Mouse (Mus musculus) liver, embryonic 11.5 days (tissue): ENCODE results near the gene Rngtt. TPM values are rescaled to one million over a fixed set of nuclear protein-coding genes. Genes with fewer than 3 reads are reported as not detected.
A peak's percentile ranks its signal among the peaks of the same experiment; 100 is the strongest.

Source experiments
- ATAC-seq: fragments of 200-750 bp; cut with Nextera tagmentation; replicated peaks from 2 replicates; pipeline ENCODE4 v1.8.0; 2017; ENCODE audit warnings: moderate number of reproducible peaks, mild to moderate bottlenecking, moderate TSS enrichment, moderate library complexity; ENCODE audit not compliant: low FRiP score
- DNase-seq: peaks from one replicate; pipeline ENCODE4 v3.0.0-alpha.2; 2017; ENCODE audit warnings: low spot score
- H3K27ac ChIP-seq: fragments of 300-500 bp; sonication (generic); 2 replicates; pipeline ENCODE4 v1.5.1; 2014; ENCODE audit warnings: mild to moderate bottlenecking, low read depth, low read length, control low read depth
- H3K27me3 ChIP-seq: fragments of 300-500 bp; sonication (generic); replicated peaks from 2 replicates; pipeline ENCODE4 v1.6.1; 2014; ENCODE audit warnings: low read length, mixed read lengths; ENCODE audit not compliant: control insufficient read depth, insufficient read depth
- H3K36me3 ChIP-seq: fragments of 300-500 bp; sonication (generic); 2 replicates; pipeline ENCODE4 v1.6.1; 2014; ENCODE audit warnings: mild to moderate bottlenecking, low read length, moderate library complexity, mixed read lengths; ENCODE audit not compliant: control insufficient read depth, insufficient read depth
- H3K4me1 ChIP-seq: fragments of 300-500 bp; sonication (generic); replicated peaks from 2 replicates; pipeline ENCODE4 v1.6.1; 2014; ENCODE audit warnings: low read length, mixed read lengths; ENCODE audit not compliant: control insufficient read depth, insufficient read depth
- H3K4me2 ChIP-seq: fragments of 300-500 bp; sonication (generic); 2 replicates; pipeline ENCODE4 v1.6.1; 2014; ENCODE audit warnings: mild to moderate bottlenecking, control low read depth, moderate library complexity
- H3K4me3 ChIP-seq: fragments of 300-500 bp; sonication (generic); 2 replicates; pipeline ENCODE4 v1.5.1; 2014; ENCODE audit warnings: low read depth, low read length, control low read depth
- H3K9ac ChIP-seq: fragments of 300-500 bp; sonication (generic); 2 replicates; pipeline ENCODE4 v1.6.1; 2014; ENCODE audit warnings: low read depth, low read length, control low read depth
- H3K9me3 ChIP-seq: fragments of 300-500 bp; sonication (generic); 2 replicates; pipeline ENCODE4 v1.6.1; 2016; ENCODE audit warnings: low read length, inconsistent platforms, mixed read lengths; ENCODE audit not compliant: control insufficient read depth
- WGBS: fragments of 180-500 bp; shearing (Covaris S2); extraction: QIAGEN DNeasy Blood & Tissue Kit; methylation state at CpG from one replicate; pipeline ENCODE4 v1.1.7; 2014; 5-methylcytosine and 5-hydroxymethylcytosine counted together
- polyA plus RNA-seq: library from polyadenylated mRNA; unstranded; fragments of >200 nt; fragmentation: Nextera tagmentation; extraction: Ambion mirVana; gene quantifications from 2 replicates; pipeline ENCODE4 v1.2.1, GENCODE M21; 2014

Gene Rngtt
- polyA plus RNA-seq, 1 experiment from 2014 or later = 32.6 TPM

GRCm38 (mm10) chr4:33470671-33471302, 160.7 kb downstream of the Rngtt start:
- Histone ChIP-seq H3K36me3 (no peaks in the 10 kb centered on the region), H3K27ac (peak overlapping the region; percentile 71; the same call in 1 of the 2 replicates), H3K4me3 (no peak overlapping the region), H3K4me2 (no peak overlapping the region), H3K9ac (no peak overlapping the region), H3K9me3 (no peaks in the 10 kb centered on the region), H3K4me1 (peaks cover 12% of the 10 kb centered on the region), H3K27me3 (no peaks in the 10 kb centered on the region)
- WGBS = 73% methylated on average over 1 of the region's 1 CpGs
- ATAC-seq (peak; percentile 74), DNase-seq (no peak)

GRCm38 (mm10) chr4:33478011-33478785, 168.1 kb downstream of the Rngtt start:
- DNase-seq (no peak), ATAC-seq (no peak)
- WGBS = 85% methylated on average over 8 of the region's 8 CpGs
- Histone ChIP-seq H3K27ac (no peak overlapping the region), H3K4me2 (no peak overlapping the region), H3K9me3 (no peaks in the 10 kb centered on the region), H3K36me3 (no peaks in the 10 kb centered on the region), H3K4me1 (no peaks in the 10 kb centered on the region), H3K9ac (no peak overlapping the region), H3K27me3 (no peaks in the 10 kb centered on the region), H3K4me3 (no peak overlapping the region)

GRCm38 (mm10) chr4:33481721-33482120, 171.6 kb downstream of the Rngtt start:
- no peaks in the 10 kb centered on the region for H3K27me3 ChIP-seq
- no peaks in the 10 kb centered on the region for H3K9me3 ChIP-seq
- H3K4me1 ChIP-seq = no peaks in the 10 kb centered on the region
- no peak for DNase-seq
- ATAC-seq = no peak
- H3K27ac ChIP-seq = no peak overlapping the region
- H3K9ac ChIP-seq = no peak overlapping the region
- H3K4me2 ChIP-seq = no peak overlapping the region
- no peak overlapping the region for H3K4me3 ChIP-seq
- no peaks in the 10 kb centered on the region for H3K36me3 ChIP-seq

- Histone ChIP-seq H3K36me3 (no peaks in the 10 kb centered on the region), H3K27ac (no peak overlapping the region), H3K27me3 (no peaks in the 10 kb centered on the region), H3K4me1 (no peaks in the 10 kb centered on the region), H3K4me3 (no peak overlapping the region), H3K4me2 (no peak overlapping the region), H3K9ac (no peak overlapping the region), H3K9me3 (no peaks in the 10 kb centered on the region)
- DNase-seq (no peak), ATAC-seq (no peak)
- WGBS = 60% methylated on average over 1 of the region's 1 CpGs
Observed at GRCm38 (mm10) chr4:33486050-33486449, 175.9 kb downstream of the Rngtt start.

GRCm38 (mm10) chr4:33491108-33491507, 181.0 kb downstream of the Rngtt start:
- Histone ChIP-seq H3K27ac (no peak overlapping the region), H3K4me2 (no peak overlapping the region), H3K27me3 (no peaks in the 10 kb centered on the region), H3K4me1 (no peaks in the 10 kb centered on the region), H3K36me3 (no peaks in the 10 kb centered on the region), H3K9ac (no peak overlapping the region), H3K9me3 (no peaks in the 10 kb centered on the region), H3K4me3 (no peak overlapping the region)
- 69% methylated on average over 1 of the region's 1 CpGs for WGBS
- DNase-seq (no peak), ATAC-seq (no peak)

- no peaks in the 10 kb centered on the region for H3K36me3 ChIP-seq
- H3K4me1 ChIP-seq = no peaks in the 10 kb centered on the region
- no peak overlapping the region for H3K4me2 ChIP-seq
- H3K9ac ChIP-seq = no peak overlapping the region
- no peaks in the 10 kb centered on the region for H3K27me3 ChIP-seq
- no peak overlapping the region for H3K27ac ChIP-seq
- 88% methylated on average over 2 of the region's 2 CpGs for WGBS
- no peak overlapping the region for H3K4me3 ChIP-seq
- DNase-seq (no peak), ATAC-seq (no peak)
- no peaks in the 10 kb centered on the region for H3K9me3 ChIP-seq
Observed at GRCm38 (mm10) chr4:33494377-33494776, 184.3 kb downstream of the Rngtt start.

GRCm38 (mm10) chr4:33496985-33497384, 186.9 kb downstream of the Rngtt start:
- H3K27ac ChIP-seq = no peak overlapping the region
- H3K4me3 ChIP-seq = no peak overlapping the region
- H3K9ac ChIP-seq = no peak overlapping the region
- no peaks in the 10 kb centered on the region for H3K27me3 ChIP-seq
- no peak for DNase-seq
- H3K4me1 ChIP-seq = no peaks in the 10 kb centered on the region
- H3K4me2 ChIP-seq = no peak overlapping the region
- ATAC-seq = no peak
- 78% methylated on average over 2 of the region's 2 CpGs for WGBS
- no peaks in the 10 kb centered on the region for H3K9me3 ChIP-seq
- no peaks in the 10 kb centered on the region; the same call in 1 of the 2 replicates for H3K36me3 ChIP-seq

- Histone ChIP-seq H3K4me1 (no peaks in the 10 kb centered on the region), H3K4me2 (no peak overlapping the region)
Observed at GRCm38 (mm10) chr4:33497657-33498056, 187.5 kb downstream of the Rngtt start.

More at GRCm38 (mm10) chr4:33497657-33498056, 187.5 kb downstream of the Rngtt start:
- no peak for ATAC-seq
- no peak for DNase-seq
- Histone ChIP-seq H3K4me3 (no peak overlapping the region), H3K9ac (no peak overlapping the region), H3K9me3 (no peaks in the 10 kb centered on the region), H3K36me3 (no peaks in the 10 kb centered on the region; the same call in 1 of the 2 replicates), H3K27me3 (no peaks in the 10 kb centered on the region), H3K27ac (no peak overlapping the region)
